Mouse (Mus musculus) kidney, embryonic 15.5 days (tissue): Measurements from ENCODE around the gene Paip2b. TPM values are rescaled to one million over a fixed set of nuclear protein-coding genes. Genes with fewer than 3 reads are reported as not detected.
A peak's percentile ranks its signal among the peaks of the same experiment; 100 is the strongest.
"Not testable (repeated sequence)": the region's sequence is repeated elsewhere in the genome, so short reads cannot be mapped to it uniquely, and the experiment has no call there.

Experiments used
- ATAC-seq: fragments of 200-750 bp; cut with Nextera tagmentation; replicated peaks from 2 replicates; pipeline ENCODE4 v1.8.0; 2017; ENCODE audit warnings: moderate TSS enrichment; ENCODE audit not compliant: low FRiP score
- H3K27ac ChIP-seq: fragments of 300-500 bp; sonication (generic); 2 replicates; pipeline ENCODE4 v1.5.1; 2015; ENCODE audit warnings: mild to moderate bottlenecking, inconsistent platforms
- H3K27me3 ChIP-seq: fragments of 300-500 bp; sonication (generic); 2 replicates; pipeline ENCODE4 v1.6.1; 2015; ENCODE audit warnings: inconsistent platforms
- H3K36me3 ChIP-seq: fragments of 300-500 bp; sonication (generic); 2 replicates; pipeline ENCODE4 v1.6.1; 2015; ENCODE audit warnings: inconsistent platforms
- H3K4me1 ChIP-seq: fragments of 300-500 bp; sonication (generic); 2 replicates; pipeline ENCODE4 v1.6.1; 2015; ENCODE audit warnings: inconsistent platforms
- H3K4me2 ChIP-seq: fragments of 300-500 bp; sonication (generic); 2 replicates; pipeline ENCODE4 v1.6.1; 2015; ENCODE audit warnings: moderate library complexity, mild to moderate bottlenecking, inconsistent platforms
- H3K4me3 ChIP-seq: fragments of 300-500 bp; sonication (generic); replicated peaks from 2 replicates; pipeline ENCODE4 v1.5.1; 2015; ENCODE audit warnings: mild to moderate bottlenecking, inconsistent platforms
- H3K9ac ChIP-seq: fragments of 300-500 bp; sonication (generic); 2 replicates; pipeline ENCODE4 v1.6.1; 2015; ENCODE audit warnings: mild to moderate bottlenecking, inconsistent platforms
- H3K9me3 ChIP-seq: fragments of 300-500 bp; sonication (generic); replicated peaks from 2 replicates; pipeline ENCODE4 v1.6.1; 2016; ENCODE audit warnings: inconsistent platforms
- WGBS: fragments of 180-500 bp; shearing (Covaris S2); methylation state at CpG from one replicate; pipeline ENCODE4 v1.1.7; 2015; ENCODE audit warnings: mixed read lengths; 5-methylcytosine and 5-hydroxymethylcytosine counted together
- polyA plus RNA-seq: library from polyadenylated mRNA; unstranded; fragments of >200 nt; fragmentation: Nextera tagmentation; extraction: Ambion mirVana; gene quantifications from 2 replicates; pipeline ENCODE4 v1.2.1, GENCODE M21; 2015

Gene Paip2b
- polyA plus RNA-seq, 1 experiment from 2014 or later: 16.8 TPM

GRCm38 (mm10) chr6:83838046-83838445, 6.5 kb upstream of the Paip2b start:
- Histone ChIP-seq H3K9ac (no peak overlapping the region), H3K4me1 (no peaks in the 10 kb centered on the region), H3K27ac (no peak overlapping the region), H3K36me3 (no peaks in the 10 kb centered on the region), H3K27me3 (no peaks in the 10 kb centered on the region), H3K9me3 (0 out of 2 replicates have a peak, but pooled peaks cover 3% of the 10 kb centered on the region), H3K4me2 (no peak overlapping the region), H3K4me3 (no peak overlapping the region)
- WGBS: 82% methylated on average over 2 of the region's 2 CpGs
- ATAC-seq: no peak

DNA sequence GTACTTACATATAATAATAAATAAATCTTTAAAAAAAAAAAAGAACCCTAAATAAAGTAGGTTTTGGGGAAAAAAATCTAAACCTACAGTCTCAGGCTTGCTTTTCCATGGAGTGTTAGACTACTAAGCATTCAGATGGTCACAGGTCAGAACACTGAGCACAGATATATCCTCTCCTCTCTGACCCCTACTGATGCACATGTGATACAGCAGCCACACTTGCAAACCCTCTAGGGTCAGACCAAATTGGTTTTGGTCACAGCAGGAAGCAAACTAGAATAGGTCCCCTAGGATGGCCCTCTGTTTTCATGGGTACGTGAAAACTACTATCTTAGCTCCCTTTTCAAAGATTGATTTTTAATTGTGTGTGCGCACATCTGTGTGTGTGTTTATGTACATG, 5.3 kb upstream of the Paip2b start:
- H3K36me3 ChIP-seq: no peaks in the 10 kb centered on the region
- peaks cover 4% of the 10 kb centered on the region; the same call in 1 of the 2 replicates for H3K4me1 ChIP-seq
- 90% methylated on average over 2 of the region's 2 CpGs for WGBS
- no peak for ATAC-seq
- no peak overlapping the region for H3K27ac ChIP-seq
- H3K4me3 ChIP-seq: no peak overlapping the region
- no peaks in the 10 kb centered on the region for H3K27me3 ChIP-seq
- 0 out of 2 replicates have a peak, but pooled peaks cover 3% of the 10 kb centered on the region for H3K9me3 ChIP-seq
- H3K4me2 ChIP-seq: no peak overlapping the region
- H3K9ac ChIP-seq: no peak overlapping the region

DNA sequence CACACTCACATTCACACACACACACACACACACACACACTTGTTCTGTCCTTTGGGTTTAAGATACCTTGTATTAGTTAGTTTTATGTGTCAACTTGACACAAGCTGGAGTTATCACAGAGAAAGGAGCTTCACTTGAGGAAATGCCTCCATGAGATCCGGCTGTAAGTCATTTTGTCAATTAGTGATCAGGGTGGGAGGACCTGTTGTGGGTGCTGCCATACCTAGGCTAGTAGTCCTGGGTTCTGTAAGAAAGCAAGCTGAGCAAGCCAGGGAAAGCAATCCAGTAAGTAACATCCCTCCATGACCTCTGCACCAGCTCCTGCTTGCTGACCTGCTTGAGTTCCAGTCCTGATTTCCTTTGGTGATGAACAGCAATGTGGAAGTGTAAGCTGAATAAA, 852 bp upstream of the Paip2b start:
- not testable (repeated sequence) for ATAC-seq, H3K9ac ChIP-seq, H3K9me3 ChIP-seq, H3K27me3 ChIP-seq
- Histone ChIP-seq H3K4me1 (peaks cover 16% of the 10 kb centered on the region), H3K36me3 (peaks cover 13% of the 10 kb centered on the region), H3K27ac (peak overlapping the region; percentile 80; the same call in 1 of the 2 replicates), H3K4me3 (peak overlapping the region; percentile 38), H3K4me2 (peak overlapping the region; percentile 81)
- WGBS: 58% methylated on average over 1 of the region's 1 CpGs

- Histone ChIP-seq H3K36me3 (peaks cover 20% of the 10 kb centered on the region), H3K4me1 (peaks cover 16% of the 10 kb centered on the region), H3K4me2 (peak overlapping the region; percentile 81), H3K9me3 (no peaks in the 10 kb centered on the region), H3K4me3 (peak overlapping the region; percentile 81), H3K27ac (peak overlapping the region; percentile 92), H3K9ac (peak overlapping the region; percentile 87), H3K27me3 (no peaks in the 10 kb centered on the region)
- 1% methylated on average over 33 of the region's 35 CpGs for WGBS
- peak; percentile 86 for ATAC-seq
Measured at GRCm38 (mm10) chr6:83830941-83831605, 468 bp downstream of the Paip2b start.

GRCm38 (mm10) chr6:83821856-83822255, 9.7 kb downstream of the Paip2b start:
- Histone ChIP-seq H3K4me3 (no peak overlapping the region), H3K36me3 (peaks cover 23% of the 10 kb centered on the region; the same call in 1 of the 2 replicates), H3K9me3 (no peaks in the 10 kb centered on the region), H3K9ac (no peak overlapping the region), H3K27ac (no peak overlapping the region), H3K27me3 (no peaks in the 10 kb centered on the region), H3K4me2 (no peak overlapping the region), H3K4me1 (no peaks in the 10 kb centered on the region)
- ATAC-seq: no peak
- WGBS: 60% methylated on average over 2 of the region's 2 CpGs

DNA sequence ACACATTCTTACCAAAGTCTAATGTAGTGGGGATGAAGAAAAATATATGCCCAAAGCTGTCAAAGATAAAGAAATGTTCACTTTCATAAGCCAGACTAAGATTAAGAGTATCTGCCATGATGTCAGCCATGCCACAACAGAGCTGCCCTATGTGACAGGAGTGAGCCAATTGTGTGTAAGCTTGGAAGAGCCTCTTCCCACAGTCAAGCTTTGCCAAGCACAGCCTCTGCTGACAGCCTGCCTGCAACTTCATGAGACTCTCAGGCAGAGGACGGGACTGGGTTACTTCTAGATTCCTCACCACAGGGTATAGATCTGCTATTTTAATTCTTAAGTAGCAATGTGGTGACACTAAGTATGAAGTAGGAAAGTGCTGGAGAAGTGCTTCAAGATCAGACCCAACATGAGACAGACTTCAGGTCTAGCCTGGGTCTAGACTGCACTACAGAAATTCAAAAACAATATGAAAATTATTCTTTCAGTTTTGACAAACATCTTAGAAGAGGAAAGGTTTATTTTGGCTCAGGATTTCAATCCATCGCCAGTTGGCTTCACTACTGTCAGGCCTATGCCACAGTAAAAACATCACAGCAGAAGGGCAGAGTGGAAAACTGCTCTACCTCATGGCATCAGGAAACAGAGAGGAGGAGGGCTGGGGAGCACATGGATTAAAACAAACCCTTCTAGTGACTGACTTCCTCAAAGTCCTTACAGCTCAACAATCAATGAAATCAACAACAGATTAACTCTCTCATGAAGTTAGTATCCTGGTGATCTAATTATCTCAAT, 10.6 kb downstream of the Paip2b start:
- H3K4me3 ChIP-seq: no peak overlapping the region
- H3K4me1 ChIP-seq: no peaks in the 10 kb centered on the region
- 79% methylated on average over 2 of the region's 2 CpGs for WGBS
- no peaks in the 10 kb centered on the region for H3K27me3 ChIP-seq
- H3K9me3 ChIP-seq: no peaks in the 10 kb centered on the region
- no peak overlapping the region for H3K4me2 ChIP-seq
- no peak overlapping the region for H3K27ac ChIP-seq
- ATAC-seq: no peak
- no peak overlapping the region for H3K9ac ChIP-seq
- peaks cover 21% of the 10 kb centered on the region for H3K36me3 ChIP-seq

DNA sequence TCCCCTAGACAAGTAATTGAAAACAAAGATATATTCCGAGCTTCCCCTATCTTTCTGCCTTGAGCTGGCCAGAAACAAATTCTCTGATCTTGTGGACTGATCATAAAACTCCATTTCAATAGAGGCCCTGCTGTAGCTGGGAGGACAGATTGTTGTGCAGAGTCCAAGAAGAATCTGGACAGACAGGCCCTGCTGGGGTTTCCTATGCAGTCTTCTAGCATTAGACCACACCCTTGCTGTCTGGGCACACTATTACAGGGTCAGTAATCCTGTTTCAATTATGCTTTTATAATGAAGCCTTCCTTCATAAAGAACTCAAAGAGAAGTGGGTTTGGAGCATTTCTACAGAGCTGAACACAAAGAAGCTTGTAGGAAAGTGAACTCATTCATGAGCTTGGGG, 12.5 kb downstream of the Paip2b start:
- Histone ChIP-seq H3K27me3 (no peaks in the 10 kb centered on the region), H3K9me3 (no peaks in the 10 kb centered on the region), H3K27ac (no peak overlapping the region), H3K4me3 (no peak overlapping the region), H3K9ac (no peak overlapping the region), H3K4me2 (no peak overlapping the region), H3K36me3 (peaks cover 32% of the 10 kb centered on the region), H3K4me1 (no peaks in the 10 kb centered on the region)
- WGBS: 60% methylated on average over 1 of the region's 1 CpGs
- ATAC-seq: no peak

- Histone ChIP-seq H3K9me3 (no peaks in the 10 kb centered on the region), H3K27me3 (no peaks in the 10 kb centered on the region), H3K4me2 (no peak overlapping the region), H3K9ac (no peak overlapping the region), H3K36me3 (peaks cover 50% of the 10 kb centered on the region), H3K4me3 (no peak overlapping the region), H3K27ac (no peak overlapping the region), H3K4me1 (no peaks in the 10 kb centered on the region)
- no peak for ATAC-seq
- WGBS: 94% methylated on average over 3 of the region's 3 CpGs
Measured at GRCm38 (mm10) chr6:83815801-83816200, 15.7 kb downstream of the Paip2b start.

DNA sequence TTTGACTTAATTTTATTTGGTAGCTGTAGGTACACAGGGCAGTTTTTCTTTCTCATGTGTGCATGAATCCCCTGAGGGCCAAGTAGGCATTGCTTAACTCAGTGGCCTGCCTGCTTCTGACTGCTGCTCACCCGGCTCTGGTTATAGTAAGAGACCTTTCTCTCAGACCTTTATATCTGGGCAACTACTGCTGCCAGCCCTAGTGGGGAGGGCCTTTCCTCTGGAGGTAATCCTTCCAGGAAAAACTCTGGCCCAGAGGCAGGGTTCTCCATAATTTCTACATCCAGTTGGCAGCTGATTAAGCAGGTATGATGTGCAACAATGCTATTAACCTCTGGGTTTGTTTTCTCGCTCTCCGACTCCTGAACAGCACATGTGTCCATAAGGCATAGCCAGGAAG, 28.7 kb downstream of the Paip2b start:
- H3K4me2 ChIP-seq: no peak overlapping the region
- H3K9ac ChIP-seq: no peak overlapping the region
- no peaks in the 10 kb centered on the region for H3K27me3 ChIP-seq
- H3K36me3 ChIP-seq: peaks cover 62% of the 10 kb centered on the region
- 92% methylated on average over 3 of the region's 3 CpGs for WGBS
- no peak for ATAC-seq
- H3K4me1 ChIP-seq: no peaks in the 10 kb centered on the region
- H3K4me3 ChIP-seq: no peak overlapping the region
- H3K27ac ChIP-seq: no peak overlapping the region
- H3K9me3 ChIP-seq: no peaks in the 10 kb centered on the region

DNA sequence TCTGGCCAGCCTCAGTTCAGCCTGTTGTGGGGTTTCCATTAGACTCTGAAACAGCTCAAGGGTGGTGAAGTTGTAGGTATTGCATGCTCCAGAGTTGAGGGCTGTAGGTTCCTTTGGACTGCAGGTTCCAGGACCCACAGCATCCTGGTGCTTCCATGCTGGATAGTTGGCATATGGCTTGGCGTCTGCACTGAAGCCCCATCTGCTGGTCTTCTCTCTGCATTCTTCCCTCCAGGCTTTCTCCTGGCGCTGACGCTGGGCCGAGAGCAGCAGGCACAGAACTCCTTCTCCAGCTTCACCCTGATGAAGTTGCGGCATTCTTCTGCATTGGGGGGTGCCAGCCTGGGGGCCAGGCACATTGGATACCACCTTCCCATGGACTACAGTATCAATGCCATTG, 29.5 kb downstream of the Paip2b start:
- 93% methylated on average over 5 of the region's 5 CpGs for WGBS
- Histone ChIP-seq H3K4me3 (no peak overlapping the region), H3K27ac (no peak overlapping the region), H3K4me2 (no peak overlapping the region), H3K36me3 (peaks cover 54% of the 10 kb centered on the region), H3K27me3 (no peaks in the 10 kb centered on the region), H3K4me1 (no peaks in the 10 kb centered on the region), H3K9ac (no peak overlapping the region), H3K9me3 (no peaks in the 10 kb centered on the region)
- no peak for ATAC-seq

GRCm38 (mm10) chr6:83796686-83797085, 34.9 kb downstream of the Paip2b start:
- H3K27ac ChIP-seq: no peak overlapping the region
- no peaks in the 10 kb centered on the region for H3K9me3 ChIP-seq
- H3K4me2 ChIP-seq: no peak overlapping the region
- peaks cover 12% of the 10 kb centered on the region for H3K4me1 ChIP-seq
- H3K9ac ChIP-seq: no peak overlapping the region
- no peak for ATAC-seq
- H3K36me3 ChIP-seq: peaks cover 18% of the 10 kb centered on the region
- H3K4me3 ChIP-seq: no peak overlapping the region
- 63% methylated on average over 3 of the region's 3 CpGs for WGBS
- H3K27me3 ChIP-seq: no peaks in the 10 kb centered on the region

GRCm38 (mm10) chr6:83795492-83795900, 36.0 kb downstream of the Paip2b start:
- peak overlapping the region; percentile 92 for H3K4me2 ChIP-seq
- no peaks in the 10 kb centered on the region for H3K27me3 ChIP-seq
- peak overlapping the region; percentile 52 for H3K9ac ChIP-seq
- 4% methylated on average over 13 of the region's 13 CpGs for WGBS
- H3K36me3 ChIP-seq: peaks cover 6% of the 10 kb centered on the region
- peak overlapping the region; percentile 77 for H3K4me3 ChIP-seq
- no peak; the same call in 1 of the 2 replicates for ATAC-seq
- peaks cover 12% of the 10 kb centered on the region for H3K4me1 ChIP-seq
- no peaks in the 10 kb centered on the region for H3K9me3 ChIP-seq
- peak overlapping the region; percentile 97 for H3K27ac ChIP-seq
